Mouse (Mus musculus): ENCODE data around the gene Prmt8. TPM values are rescaled to one million over a fixed set of nuclear protein-coding genes. Genes with fewer than 3 reads are reported as not detected.

The Prmt8 gene
- total and polyA plus RNA-seq, 2 experiments = not detected

GRCm38 (mm10) chr6:127735130-127735981 is 33.9 kb downstream of the Prmt8 start:
- Histone ChIP-seq H3K4me1 (ENCODE audit: control insufficient read depth, insufficient read depth, low read length) (no peaks in the 10 kb centered on the region), H3K27ac (replicated peaks; ENCODE audit: insufficient read depth, low read depth, low read length) (no peak overlapping the region), H3K79me2 (ENCODE audit: control insufficient read depth, insufficient read depth, low read length) (no peaks in the 10 kb centered on the region), H3K36me3 (ENCODE audit: control insufficient read depth, insufficient read depth, low read length) (no peaks in the 10 kb centered on the region), H3K4me3 (ENCODE audit: insufficient read depth, low read depth, low read length) (no peak overlapping the region), H3K27me3 (ENCODE audit: control insufficient read depth, insufficient read depth, low read length) (no peaks in the 10 kb centered on the region), H3K9ac (ENCODE audit: low read depth, low read length) (no peak overlapping the region)
- no peak for DNase-seq (ENCODE audit: extremely low read depth, low read depth, low spot score)
- 45% methylated on average over 13 of the region's 13 CpGs for WGBS
- TF ChIP-seq CTCF (IDR thresholded peaks at IDR 0.05; ENCODE audit: low read depth, low read length) (no peak), POLR2A (IDR thresholded peaks at IDR 0.05; ENCODE audit: extremely low read depth, insufficient read depth, low read length) (no peak)

DNA sequence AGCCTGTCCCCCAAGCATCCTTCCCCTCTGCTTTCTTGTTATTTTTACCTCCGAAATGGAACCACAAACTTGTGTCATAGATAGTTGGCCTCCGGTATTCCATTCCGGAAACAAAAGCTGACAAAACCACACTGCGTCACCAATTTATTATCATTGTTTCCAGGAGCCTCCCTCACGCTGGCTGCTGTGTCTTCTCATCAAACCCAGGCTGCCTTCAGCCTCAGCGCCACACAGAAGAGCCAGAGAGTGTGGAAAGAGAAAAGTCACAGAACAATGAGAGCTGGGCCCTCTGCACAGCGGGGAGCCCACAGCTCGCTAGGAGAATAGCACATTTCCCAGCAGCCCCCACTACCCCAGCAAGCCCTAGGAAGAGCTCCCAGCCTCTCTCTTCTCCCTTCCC is 46.1 kb downstream of the Prmt8 start:
- Histone ChIP-seq H3K79me2 (ENCODE audit: control insufficient read depth, insufficient read depth, low read length) (no peaks in the 10 kb centered on the region), H3K27ac (replicated peaks; ENCODE audit: insufficient read depth, low read depth, low read length) (no peak overlapping the region), H3K36me3 (ENCODE audit: control insufficient read depth, insufficient read depth, low read length) (no peaks in the 10 kb centered on the region), H3K27me3 (ENCODE audit: control insufficient read depth, insufficient read depth, low read length) (no peaks in the 10 kb centered on the region), H3K9ac (ENCODE audit: low read depth, low read length) (no peak overlapping the region), H3K4me1 (ENCODE audit: control insufficient read depth, insufficient read depth, low read length) (no peaks in the 10 kb centered on the region), H3K4me3 (ENCODE audit: insufficient read depth, low read depth, low read length) (no peak overlapping the region)
- WGBS = 76% methylated on average over 8 of the region's 8 CpGs
- DNase-seq (ENCODE audit: extremely low read depth, low read depth, low spot score) = no peak
- TF ChIP-seq POLR2A (IDR thresholded peaks at IDR 0.05; ENCODE audit: extremely low read depth, insufficient read depth, low read length) = no peak
- TF ChIP-seq CTCF (IDR thresholded peaks at IDR 0.05; ENCODE audit: low read depth, low read length) = no peak

GRCm38 (mm10) chr6:127719875-127720274 is 49.4 kb downstream of the Prmt8 start:
- WGBS = 91% methylated on average over 14 of the region's 14 CpGs
- Histone ChIP-seq H3K36me3 (ENCODE audit: control insufficient read depth, insufficient read depth, low read length) (no peaks in the 10 kb centered on the region), H3K9ac (ENCODE audit: low read depth, low read length) (no peak overlapping the region), H3K4me3 (ENCODE audit: insufficient read depth, low read depth, low read length) (no peak overlapping the region), H3K27me3 (ENCODE audit: control insufficient read depth, insufficient read depth, low read length) (no peaks in the 10 kb centered on the region), H3K27ac (replicated peaks; ENCODE audit: insufficient read depth, low read depth, low read length) (no peak overlapping the region), H3K4me1 (ENCODE audit: control insufficient read depth, insufficient read depth, low read length) (no peaks in the 10 kb centered on the region), H3K79me2 (ENCODE audit: control insufficient read depth, insufficient read depth, low read length) (no peaks in the 10 kb centered on the region)
- no peak for TF ChIP-seq CTCF (IDR thresholded peaks at IDR 0.05; ENCODE audit: low read depth, low read length)
- no peak for TF ChIP-seq POLR2A (IDR thresholded peaks at IDR 0.05; ENCODE audit: extremely low read depth, insufficient read depth, low read length)
- DNase-seq (ENCODE audit: extremely low read depth, low read depth, low spot score) = no peak

- no peak for DNase-seq (ENCODE audit: extremely low read depth, low read depth, low spot score)
- TF ChIP-seq POLR2A (IDR thresholded peaks at IDR 0.05; ENCODE audit: extremely low read depth, insufficient read depth, low read length) (no peak), CTCF (IDR thresholded peaks at IDR 0.05; ENCODE audit: low read depth, low read length) (no peak)
- Histone ChIP-seq H3K4me1 (ENCODE audit: control insufficient read depth, insufficient read depth, low read length) (no peaks in the 10 kb centered on the region), H3K27me3 (ENCODE audit: control insufficient read depth, insufficient read depth, low read length) (no peaks in the 10 kb centered on the region), H3K9ac (ENCODE audit: low read depth, low read length) (no peak overlapping the region), H3K27ac (replicated peaks; ENCODE audit: insufficient read depth, low read depth, low read length) (no peak overlapping the region), H3K36me3 (ENCODE audit: control insufficient read depth, insufficient read depth, low read length) (no peaks in the 10 kb centered on the region), H3K79me2 (ENCODE audit: control insufficient read depth, insufficient read depth, low read length) (no peaks in the 10 kb centered on the region), H3K4me3 (ENCODE audit: insufficient read depth, low read depth, low read length) (no peak overlapping the region)
- 70% methylated on average over 21 of the region's 21 CpGs for WGBS
Measured at GRCm38 (mm10) chr6:127717239-127718137, 51.8 kb downstream of the Prmt8 start.

DNA sequence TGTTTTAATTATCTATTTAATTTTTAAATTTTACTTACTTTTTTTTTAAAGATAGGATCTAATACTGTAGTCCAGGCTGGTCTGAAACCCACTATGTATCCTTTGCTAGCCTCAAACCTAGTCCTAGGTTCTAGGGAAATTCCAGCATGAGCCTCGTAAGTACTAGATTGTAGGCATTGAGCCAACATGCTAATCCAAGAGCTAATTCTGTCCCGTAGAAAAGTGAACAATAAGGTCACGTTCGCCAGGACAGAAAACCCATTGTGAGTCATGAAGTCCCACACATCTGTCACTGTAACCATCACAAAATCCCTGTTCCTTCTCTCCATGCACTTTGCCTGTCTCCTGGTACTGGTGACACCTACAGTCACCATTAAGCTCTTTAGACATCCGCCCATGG is 53.8 kb downstream of the Prmt8 start:
- 75% methylated on average over 5 of the region's 5 CpGs for WGBS
- Histone ChIP-seq H3K79me2 (ENCODE audit: control insufficient read depth, insufficient read depth, low read length) (no peaks in the 10 kb centered on the region), H3K27me3 (ENCODE audit: control insufficient read depth, insufficient read depth, low read length) (no peaks in the 10 kb centered on the region), H3K4me1 (ENCODE audit: control insufficient read depth, insufficient read depth, low read length) (no peaks in the 10 kb centered on the region), H3K36me3 (ENCODE audit: control insufficient read depth, insufficient read depth, low read length) (no peaks in the 10 kb centered on the region), H3K9ac (ENCODE audit: low read depth, low read length) (no peak overlapping the region), H3K4me3 (ENCODE audit: insufficient read depth, low read depth, low read length) (no peak overlapping the region), H3K27ac (replicated peaks; ENCODE audit: insufficient read depth, low read depth, low read length) (no peak overlapping the region)
- no peak for DNase-seq (ENCODE audit: extremely low read depth, low read depth, low spot score)
- TF ChIP-seq POLR2A (IDR thresholded peaks at IDR 0.05; ENCODE audit: extremely low read depth, insufficient read depth, low read length) (no peak), CTCF (IDR thresholded peaks at IDR 0.05; ENCODE audit: low read depth, low read length) (no peak)

All from liver, adult 2 months (tissue).